8 mouse cellular contexts compared by ENCODE assay signal in genomic region chr11:69094697-69095429, GRCm38 (mm10). TPM values are rescaled to one million over a fixed set of nuclear protein-coding genes. Genes with fewer than 3 reads are reported as not detected.
DNase-seq lines count a peak whose midpoint lies in the region; ATAC-seq and TF ChIP-seq lines count a peak whose summit lies in the region.

TSS of gene Per1 (plus strand) at chr11:69095217.

- H3K9ac ChIP-seq in embryonic facial prominence, embryonic 15.5 days = peak within 1 kb of the TSS; percentile 59
- H3K9ac ChIP-seq in limb, embryonic 15.5 days = peak within 1 kb of the TSS; percentile 61

- peaks cover 28% of the 10 kb centered on the region for H3K36me3 ChIP-seq in embryonic facial prominence, embryonic 15.5 days
- H3K36me3 ChIP-seq in limb, embryonic 15.5 days = peaks cover 25% of the 10 kb centered on the region

- ATAC-seq in embryonic facial prominence, embryonic 15.5 days (ENCODE audit: insufficient number of reproducible peaks, low FRiP score, low TSS enrichment, low read depth) = peak; percentile 92
- peak; percentile 93 for ATAC-seq in limb, embryonic 15.5 days (ENCODE audit: insufficient number of reproducible peaks, low FRiP score, low TSS enrichment, low read depth)

- WGBS in bone marrow, adult 2 months = under 1% methylated on average over 37 of the region's 37 CpGs
- under 1% methylated on average over 37 of the region's 37 CpGs for WGBS in embryonic facial prominence, embryonic 15.5 days
- WGBS in limb, embryonic 15.5 days = under 1% methylated on average over 37 of the region's 37 CpGs

- no peaks in the 10 kb centered on the region for H3K9me3 ChIP-seq in embryonic facial prominence, embryonic 15.5 days (replicated peaks)
- no peaks in the 10 kb centered on the region for H3K9me3 ChIP-seq in limb, embryonic 15.5 days

- H3K4me2 ChIP-seq in embryonic facial prominence, embryonic 15.5 days (replicated peaks) = peak within 1 kb of the TSS; percentile 68
- peak within 1 kb of the TSS; percentile 90 for H3K4me2 ChIP-seq in limb, embryonic 15.5 days

- H3K4me3 ChIP-seq in bone marrow, adult 2 months (replicated peaks; ENCODE audit: control insufficient read depth, low read depth, low read length) = peak within 1 kb of the TSS; percentile 80
- peak within 1 kb of the TSS; percentile 60 for H3K4me3 ChIP-seq in embryonic facial prominence, embryonic 15.5 days (replicated peaks)
- peak within 1 kb of the TSS; percentile 64 for H3K4me3 ChIP-seq in limb, embryonic 15.5 days

- DNase-seq in 416B (ENCODE audit: low read depth) = peak; percentile 100
- peak; percentile 100 for DNase-seq in heart, adult 8-10 months (ENCODE audit: low spot score)
- DNase-seq in kidney, adult 9 months = peak; percentile 100
- DNase-seq in monocyte, adult 2 months (ENCODE audit: low read depth in 1 of 2, low spot score in 2 of 2) = peak; percentile 98 to 100
- DNase-seq in spleen, postnatal 36 days (ENCODE audit: low spot score in 2 of 2) = peak; percentile 99 to 100

- TF ChIP-seq CTCF in bone marrow, adult 2 months (IDR thresholded peaks at IDR 0.05; ENCODE audit: control insufficient read depth, insufficient read depth, low read length) = no peak

- TF ChIP-seq POLR2A in bone marrow, adult 2 months (IDR thresholded peaks at IDR 0.05; ENCODE audit: borderline replicate concordance, control insufficient read depth, low read depth, low read length) = peak; percentile 58

- peaks cover 10% of the 10 kb centered on the region; the same call in 1 of the 2 replicates for H3K4me1 ChIP-seq in bone marrow, adult 2 months (ENCODE audit: control insufficient read depth, insufficient read depth, low read length)
- peaks cover 45% of the 10 kb centered on the region for H3K4me1 ChIP-seq in embryonic facial prominence, embryonic 15.5 days
- H3K4me1 ChIP-seq in limb, embryonic 15.5 days = peaks cover 60% of the 10 kb centered on the region

- peak within 1 kb of the TSS; percentile 91 for H3K27ac ChIP-seq in bone marrow, adult 2 months (ENCODE audit: control insufficient read depth, insufficient read depth, low read depth, low read length, poor library complexity)
- peak within 1 kb of the TSS; percentile 97 for H3K27ac ChIP-seq in embryonic facial prominence, embryonic 15.5 days (replicated peaks)
- H3K27ac ChIP-seq in limb, embryonic 15.5 days = peak within 1 kb of the TSS; percentile 96

- no peaks in the 10 kb centered on the region for H3K27me3 ChIP-seq in embryonic facial prominence, embryonic 15.5 days
- no peaks in the 10 kb centered on the region for H3K27me3 ChIP-seq in limb, embryonic 15.5 days

RNA-seq across cellular contexts. Expression of gene Per1, which starts in this region (rescaled TPM):
- 28.8 and 46.2 TPM in 2 replicates for polyA plus RNA-seq in bone marrow, adult 2 months (2011; ENCODE audit: insufficient read depth, insufficient read length, low replicate concordance, missing spikeins)
- polyA plus RNA-seq in embryonic facial prominence, embryonic 15.5 days (2015; fragmentation: Nextera tagmentation; extraction: Ambion mirVana) = 29.6 and 34.4 TPM in 2 replicates
- 10 to 100 TPM; 33.3 to 81.2 (median 48.5) TPM for total RNA-seq in heart, adult 8-10 months (2022)
- 24.3 and 28.9 TPM in 2 replicates for polyA plus RNA-seq in limb, embryonic 15.5 days (2015; fragmentation: Nextera tagmentation; extraction: Ambion mirVana)

Comparison
In these comparisons a context has a peak if more than half of its experiments do, and no peak if none do; other contexts are left out.
1. Peak in every context shown above with its lines: DNase-seq, ATAC-seq, H3K4me3 ChIP-seq and H3K27ac ChIP-seq.